Mouse (Mus musculus) adipocyte (in vitro differentiated cells): Measurements from ENCODE around the gene Macrod2.

Experiments used
- DNase-seq: peaks from one replicate; pipeline ENCODE4 v3.0.0-alpha.2; 2016; ENCODE audit warnings: low spot score

The Macrod2 gene

DNA sequence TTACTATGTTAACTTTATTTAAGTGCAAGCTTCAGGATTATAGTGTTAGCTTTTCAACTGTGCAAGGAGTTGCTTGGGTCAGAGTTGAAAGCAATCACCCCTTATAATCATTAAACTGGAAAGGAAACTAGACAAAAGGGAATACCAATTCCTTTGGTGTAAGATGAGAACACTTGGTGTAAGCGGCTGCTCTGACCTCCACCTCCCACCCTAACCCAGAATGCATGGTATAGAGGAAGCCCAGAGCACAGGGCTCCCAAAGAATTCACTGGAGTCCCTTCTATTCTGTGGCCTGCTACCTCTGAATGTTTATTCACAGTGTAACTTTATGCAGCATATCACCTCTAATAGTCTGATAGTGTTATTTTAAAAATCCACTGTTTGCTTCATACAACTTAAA, 517.1 kb downstream of the Macrod2 start:
- no peak for DNase-seq

DNA sequence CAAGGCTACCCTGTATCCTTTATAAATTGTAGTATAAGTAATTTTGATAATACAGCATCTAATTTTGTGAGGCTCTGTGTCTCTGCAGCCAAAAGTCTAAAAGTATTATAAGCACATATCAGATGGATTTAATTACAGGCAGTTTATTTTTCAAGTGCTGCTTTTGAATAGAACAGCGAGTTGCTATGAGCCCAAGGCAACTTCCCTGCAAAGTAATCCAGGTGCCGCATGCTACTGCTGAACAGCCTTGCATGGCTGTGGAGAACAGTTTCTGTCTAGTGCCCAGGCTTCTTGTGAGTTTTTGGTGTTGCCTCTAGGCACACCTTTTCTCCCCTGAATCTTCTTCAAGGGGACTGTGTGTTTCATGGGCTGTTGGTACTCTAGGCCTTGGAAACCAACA, 517.8 kb downstream of the Macrod2 start:
- no peak for DNase-seq

- no peak for DNase-seq
Observed at GRCm38 (mm10) chr2:140913679-140914412, 518.7 kb downstream of the Macrod2 start.

- no peak for DNase-seq
Observed at GRCm38 (mm10) chr2:140926922-140927321, 531.8 kb downstream of the Macrod2 start.

- peak; percentile 29 for DNase-seq
Observed at GRCm38 (mm10) chr2:140934483-140934882, 539.4 kb downstream of the Macrod2 start.

- DNase-seq, result no peak
Observed at GRCm38 (mm10) chr2:140949461-140949860, 554.4 kb downstream of the Macrod2 start.

DNA sequence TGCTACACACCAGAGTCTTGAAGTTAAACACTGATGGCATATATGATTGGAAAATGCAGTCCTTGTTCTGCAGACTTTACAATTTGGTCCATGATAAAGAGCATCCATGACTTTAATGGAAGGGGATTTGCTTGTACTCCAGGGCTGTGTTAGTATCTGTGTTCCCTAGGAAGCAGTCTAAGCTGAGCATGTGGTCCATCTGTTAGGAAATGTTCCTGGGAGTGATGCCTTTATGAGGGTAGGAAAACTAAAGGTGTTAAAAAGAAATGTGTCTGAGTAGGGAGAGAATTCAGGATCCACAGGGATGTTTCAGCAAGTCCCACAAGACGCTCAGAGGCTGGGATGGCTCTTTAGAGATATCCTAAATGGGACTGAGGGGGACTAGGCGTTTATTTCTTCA, 564.1 kb downstream of the Macrod2 start:
- no peak for DNase-seq

DNA sequence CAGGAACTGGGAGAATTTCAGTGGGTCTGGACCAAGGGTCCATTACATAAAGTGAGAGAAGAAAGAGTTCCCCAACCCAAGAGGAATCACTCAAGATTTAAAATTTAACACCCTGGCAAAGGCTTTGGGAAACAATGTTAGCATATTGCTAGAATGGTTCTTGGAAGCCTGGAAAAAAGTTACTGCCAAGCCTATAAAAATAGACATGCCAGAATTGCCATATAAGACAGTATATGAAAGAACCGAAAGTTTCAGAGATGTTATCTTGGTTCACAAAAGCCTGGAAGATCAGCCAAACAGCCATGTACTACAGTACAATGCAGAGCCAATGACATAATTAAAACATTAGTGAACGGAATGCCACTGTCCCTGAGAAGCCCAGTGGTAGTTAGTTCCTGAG, 575.1 kb downstream of the Macrod2 start:
- no peak for DNase-seq

DNA sequence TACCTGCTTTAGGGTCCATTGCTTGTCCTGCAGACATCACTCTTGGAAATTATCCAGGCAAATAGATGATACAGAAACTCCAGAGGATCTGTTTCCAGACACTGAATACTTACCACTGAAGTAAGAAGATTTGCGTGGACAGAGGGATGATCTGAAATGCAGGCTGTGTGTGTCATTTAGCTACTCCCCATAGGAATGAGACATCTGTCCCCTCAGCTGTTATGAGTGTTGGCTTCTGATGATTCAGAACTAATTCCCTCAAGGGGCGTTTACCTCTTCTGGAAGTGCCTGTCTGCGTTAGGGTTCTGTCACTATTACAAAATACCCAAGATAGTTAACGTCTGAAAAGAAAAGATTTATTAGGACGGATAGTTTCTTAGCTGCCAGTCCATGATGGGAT, 576.7 kb downstream of the Macrod2 start:
- DNase-seq, result no peak

GRCm38 (mm10) chr2:140985670-140986372, 590.7 kb downstream of the Macrod2 start:
- no peak for DNase-seq

GRCm38 (mm10) chr2:141003846-141004245, 608.7 kb downstream of the Macrod2 start:
- no peak for DNase-seq

GRCm38 (mm10) chr2:141004326-141004725, 609.2 kb downstream of the Macrod2 start:
- no peak for DNase-seq

DNA sequence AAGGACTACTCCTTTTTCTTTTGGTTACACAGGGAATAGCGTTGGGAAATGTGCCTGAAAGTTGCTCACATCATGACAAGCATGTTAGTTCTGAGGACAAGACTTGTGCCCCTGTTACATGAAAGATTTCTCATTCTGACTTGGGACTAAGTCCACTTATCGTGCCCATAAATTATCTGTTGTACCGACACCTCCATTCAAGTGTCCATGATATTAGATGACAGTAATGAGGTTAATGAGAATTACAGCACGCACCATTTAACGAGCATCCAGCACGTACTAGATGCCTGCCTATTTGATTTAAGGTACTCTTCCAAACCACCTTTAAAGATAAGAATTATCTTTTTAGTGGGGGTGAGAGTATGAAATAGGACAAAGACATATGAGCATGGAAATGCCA, 610.5 kb downstream of the Macrod2 start:
- no peak for DNase-seq

DNA sequence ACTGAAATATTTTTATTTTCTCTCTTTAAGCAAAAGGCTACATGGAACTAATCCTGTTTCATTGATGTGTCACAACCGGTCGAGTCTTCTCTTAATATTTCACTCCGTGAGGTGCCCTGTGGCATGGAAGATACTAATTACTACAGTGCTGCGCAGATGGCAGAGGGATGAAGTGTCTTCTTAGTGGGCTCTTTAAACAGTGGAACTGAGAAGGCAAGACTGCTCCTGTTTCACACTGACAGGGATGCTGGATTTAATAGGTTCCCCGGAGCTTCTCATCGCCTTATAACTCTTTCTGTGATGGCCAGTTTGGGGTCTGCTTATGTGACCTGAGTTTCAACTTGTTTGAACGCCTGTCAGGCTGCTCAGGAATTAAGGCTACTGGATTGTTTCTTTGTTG, 612.6 kb downstream of the Macrod2 start:
- DNase-seq, result no peak

GRCm38 (mm10) chr2:141008458-141008857, 613.3 kb downstream of the Macrod2 start:
- no peak for DNase-seq

GRCm38 (mm10) chr2:141013443-141014165, 618.5 kb downstream of the Macrod2 start:
- peak; percentile 42 for DNase-seq

- no peak for DNase-seq
Observed at GRCm38 (mm10) chr2:141022971-141023370, 627.9 kb downstream of the Macrod2 start.

GRCm38 (mm10) chr2:141023916-141024315, 628.8 kb downstream of the Macrod2 start:
- DNase-seq, result no peak

GRCm38 (mm10) chr2:141024316-141025043, 629.4 kb downstream of the Macrod2 start:
- DNase-seq, result no peak

GRCm38 (mm10) chr2:141056685-141057454, 661.8 kb downstream of the Macrod2 start:
- DNase-seq, result no peak

DNA sequence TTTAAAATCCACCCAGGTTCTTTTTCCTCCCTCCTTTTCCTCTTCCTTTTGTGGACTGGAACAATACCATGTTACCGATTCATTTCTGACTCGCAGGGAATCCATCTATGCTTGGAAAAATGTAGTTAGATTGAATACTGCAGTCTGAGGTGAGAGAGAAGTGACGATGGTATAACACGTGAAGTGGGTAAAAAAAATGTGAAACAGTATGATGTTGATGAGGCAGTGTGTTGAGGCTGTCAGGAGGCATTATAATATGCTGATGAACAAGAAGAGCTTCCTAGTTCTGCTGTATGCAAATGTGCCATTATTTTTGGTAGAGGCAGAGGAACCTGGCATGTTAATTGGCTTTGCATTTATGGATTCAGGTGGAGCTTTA, 662.3 kb downstream of the Macrod2 start:
- DNase-seq, result no peak
